Mouse (Mus musculus): Measurements from ENCODE around the gene Setd1a. TPM values are rescaled to one million over a fixed set of nuclear protein-coding genes. Genes with fewer than 3 reads are reported as not detected.
"Not testable (repeated sequence)": the region's sequence is repeated elsewhere in the genome, so short reads cannot be mapped to it uniquely, and the experiment has no call there.

Gene Setd1a
- 21.7 and 22.0 TPM in 2 replicates for polyA plus RNA-seq (2014; fragmentation: Nextera tagmentation; extraction: Ambion mirVana)

GRCm38 (mm10) chr7:127776426-127776825, at the start of gene Setd1a:
Gene Setd1a, plus strand, starts transcription at chr7:127776670.
- no peaks in the 10 kb centered on the region for H3K27me3 ChIP-seq (ENCODE audit: control insufficient read depth, insufficient read depth, low read length)
- peak within 1 kb of the TSS; percentile 89 for H3K4me3 ChIP-seq (ENCODE audit: low read depth, low read length)
- H3K4me1 ChIP-seq (ENCODE audit: control insufficient read depth, insufficient read depth, low read length): no peaks in the 10 kb centered on the region
- no peaks in the 10 kb centered on the region; the same call in 1 of the 2 replicates for H3K36me3 ChIP-seq (replicated peaks; ENCODE audit: control insufficient read depth, insufficient read depth, low read depth, low read length)
- no peaks in the 10 kb centered on the region for H3K9me3 ChIP-seq (replicated peaks; ENCODE audit: control insufficient read depth, low read length)
- ATAC-seq (replicated peaks; ENCODE audit: insufficient number of reproducible peaks, low FRiP score, low TSS enrichment, low read depth) (peak; percentile 30; the same call in 1 of the 2 replicates), DNase-seq (ENCODE audit: low spot score) (peak; percentile 90)
- H3K9ac ChIP-seq (replicated peaks; ENCODE audit: low read length): peak within 1 kb of the TSS; percentile 85
- H3K27ac ChIP-seq (replicated peaks; ENCODE audit: low read depth, low read length): peak within 1 kb of the TSS; percentile 91
- peak within 1 kb of the TSS; percentile 69 for H3K4me2 ChIP-seq (ENCODE audit: low read depth, low read length)
- WGBS: under 1% methylated on average over 23 of the region's 23 CpGs

DNA sequence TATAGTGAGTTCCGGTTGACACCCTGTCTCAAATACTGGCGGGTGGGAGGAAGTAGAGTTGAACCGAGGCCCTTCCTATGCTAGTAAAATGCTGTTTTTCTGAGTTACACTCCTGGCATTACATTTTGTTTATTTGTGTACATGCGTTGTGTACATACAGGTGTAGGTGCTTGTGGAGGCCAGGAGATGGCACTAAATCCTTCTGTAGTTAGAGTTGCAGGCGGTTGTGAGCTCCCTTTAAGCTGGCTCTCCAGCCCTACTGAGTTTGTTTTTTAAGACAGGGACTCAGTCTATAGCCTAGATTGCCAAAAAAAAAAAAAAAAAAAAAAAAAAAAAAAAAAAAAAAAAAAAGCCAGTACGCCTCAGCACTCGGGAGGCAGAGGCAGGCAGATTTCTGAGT, 48.6 kb upstream of the Setd1a start:
- WGBS: 87% methylated on average over 7 of the region's 7 CpGs
- Histone ChIP-seq H3K9me3 (replicated peaks; ENCODE audit: control insufficient read depth, low read length) (no peaks in the 10 kb centered on the region), H3K9ac (replicated peaks; ENCODE audit: low read length) (no peak overlapping the region), H3K4me2 (ENCODE audit: low read depth, low read length) (no peak overlapping the region), H3K4me1 (ENCODE audit: control insufficient read depth, insufficient read depth, low read length) (no peaks in the 10 kb centered on the region), H3K27me3 (ENCODE audit: control insufficient read depth, insufficient read depth, low read length) (no peaks in the 10 kb centered on the region), H3K4me3 (ENCODE audit: low read depth, low read length) (no peak overlapping the region), H3K27ac (replicated peaks; ENCODE audit: low read depth, low read length) (no peak overlapping the region), H3K36me3 (replicated peaks; ENCODE audit: control insufficient read depth, insufficient read depth, low read depth, low read length) (no peaks in the 10 kb centered on the region)
- no peak for DNase-seq (ENCODE audit: low spot score)
- no peak for ATAC-seq (replicated peaks; ENCODE audit: insufficient number of reproducible peaks, low FRiP score, low TSS enrichment, low read depth)

GRCm38 (mm10) chr7:127730170-127730569, 46.3 kb upstream of the Setd1a start:
- DNase-seq (ENCODE audit: low spot score): no peak
- no peaks in the 10 kb centered on the region for H3K27me3 ChIP-seq (ENCODE audit: control insufficient read depth, insufficient read depth, low read length)
- no peaks in the 10 kb centered on the region for H3K4me1 ChIP-seq (ENCODE audit: control insufficient read depth, insufficient read depth, low read length)
- H3K4me2 ChIP-seq (ENCODE audit: low read depth, low read length): no peak overlapping the region
- WGBS: 73% methylated on average over 4 of the region's 4 CpGs
- no peak for ATAC-seq (replicated peaks; ENCODE audit: insufficient number of reproducible peaks, low FRiP score, low TSS enrichment, low read depth)
- no peaks in the 10 kb centered on the region for H3K9me3 ChIP-seq (replicated peaks; ENCODE audit: control insufficient read depth, low read length)
- no peaks in the 10 kb centered on the region for H3K36me3 ChIP-seq (replicated peaks; ENCODE audit: control insufficient read depth, insufficient read depth, low read depth, low read length)
- no peak overlapping the region for H3K4me3 ChIP-seq (ENCODE audit: low read depth, low read length)
- no peak overlapping the region for H3K27ac ChIP-seq (replicated peaks; ENCODE audit: low read depth, low read length)
- H3K9ac ChIP-seq (replicated peaks; ENCODE audit: low read length): no peak overlapping the region

DNA sequence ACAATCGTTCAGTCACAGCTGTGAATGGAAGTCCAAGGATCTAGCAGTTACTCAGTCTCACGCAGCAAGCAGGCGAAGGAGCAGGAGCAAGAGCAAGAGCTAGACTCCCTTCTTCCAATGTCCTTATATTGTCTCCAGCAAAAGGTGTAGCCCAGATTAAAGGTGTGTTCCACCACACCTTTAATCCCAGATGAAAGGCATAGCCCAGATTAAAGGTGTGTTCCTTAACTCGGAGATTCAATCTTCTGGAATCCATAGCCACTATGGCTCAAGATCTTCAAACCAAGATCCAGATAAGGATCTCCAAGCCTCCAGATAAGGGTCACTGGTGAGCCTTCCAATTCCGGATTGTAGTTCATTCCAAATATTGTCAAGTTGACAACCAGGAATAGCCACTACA, 44.4 kb upstream of the Setd1a start, which contains the start of gene Ctf2:
Gene Ctf2 (minus strand): TSS at position 101 of the 400 bp plus-strand sequence.
- H3K4me3 ChIP-seq (ENCODE audit: low read depth, low read length); H3K9ac ChIP-seq (replicated peaks; ENCODE audit: low read length); H3K9me3 ChIP-seq (replicated peaks; ENCODE audit: control insufficient read depth, low read length); H3K27ac ChIP-seq (replicated peaks; ENCODE audit: low read depth, low read length); H3K27me3 ChIP-seq (ENCODE audit: control insufficient read depth, insufficient read depth, low read length); H3K4me1 ChIP-seq (ENCODE audit: control insufficient read depth, insufficient read depth, low read length); H3K4me2 ChIP-seq (ENCODE audit: low read depth, low read length); H3K36me3 ChIP-seq (replicated peaks; ENCODE audit: control insufficient read depth, insufficient read depth, low read depth, low read length); ATAC-seq (replicated peaks; ENCODE audit: insufficient number of reproducible peaks, low FRiP score, low TSS enrichment, low read depth); DNase-seq (ENCODE audit: low spot score): not testable (repeated sequence)
- no CpG with 5 or more reads among the region's 5 CpGs for WGBS

- DNase-seq (ENCODE audit: low spot score) (peak; percentile 87), ATAC-seq (replicated peaks; ENCODE audit: insufficient number of reproducible peaks, low FRiP score, low TSS enrichment, low read depth) (no peak)
- Histone ChIP-seq H3K27ac (replicated peaks; ENCODE audit: low read depth, low read length) (peak within 1 kb of the TSS; percentile 95), H3K27me3 (ENCODE audit: control insufficient read depth, insufficient read depth, low read length) (no peaks in the 10 kb centered on the region), H3K4me3 (ENCODE audit: low read depth, low read length) (peak within 1 kb of the TSS; percentile 88), H3K9ac (replicated peaks; ENCODE audit: low read length) (peak within 1 kb of the TSS; percentile 71), H3K4me1 (ENCODE audit: control insufficient read depth, insufficient read depth, low read length) (no peaks in the 10 kb centered on the region), H3K9me3 (replicated peaks; ENCODE audit: control insufficient read depth, low read length) (no peaks in the 10 kb centered on the region), H3K4me2 (ENCODE audit: low read depth, low read length) (peak within 1 kb of the TSS; percentile 55), H3K36me3 (replicated peaks; ENCODE audit: control insufficient read depth, insufficient read depth, low read depth, low read length) (peaks cover 3% of the 10 kb centered on the region)
- WGBS: under 1% methylated on average over 26 of the region's 26 CpGs
Observed at GRCm38 (mm10) chr7:127744366-127745045, 32.0 kb upstream of the Setd1a start, which contains the start of gene Fbxl19. Gene Fbxl19, plus strand, starts transcription at chr7:127744543.

DNA sequence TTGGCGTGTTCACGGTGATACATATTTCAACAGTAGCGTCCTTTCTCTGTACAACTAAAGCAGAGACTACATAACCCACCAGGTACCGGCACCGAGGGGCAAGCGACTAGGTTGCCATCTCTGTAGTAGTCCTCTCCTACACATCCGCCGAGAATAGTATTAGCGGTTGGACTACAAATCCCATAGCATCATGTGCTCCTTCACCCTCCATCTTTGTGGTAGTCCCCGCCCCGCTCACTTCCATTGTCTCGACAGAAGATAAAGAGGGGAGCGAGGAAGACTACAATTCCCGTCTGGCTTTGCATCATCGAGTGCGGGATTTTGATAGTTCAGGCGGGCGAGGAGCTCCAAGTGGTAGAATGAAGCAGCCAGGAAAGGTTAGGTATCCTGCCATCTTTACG, 31.2 kb upstream of the Setd1a start:
- no peaks in the 10 kb centered on the region for H3K4me1 ChIP-seq (ENCODE audit: control insufficient read depth, insufficient read depth, low read length)
- H3K4me3 ChIP-seq (ENCODE audit: low read depth, low read length): peak overlapping the region; percentile 88
- no peaks in the 10 kb centered on the region for H3K9me3 ChIP-seq (replicated peaks; ENCODE audit: control insufficient read depth, low read length)
- peak overlapping the region; percentile 95 for H3K27ac ChIP-seq (replicated peaks; ENCODE audit: low read depth, low read length)
- DNase-seq (ENCODE audit: low spot score): peak; percentile 98
- H3K27me3 ChIP-seq (ENCODE audit: control insufficient read depth, insufficient read depth, low read length): no peaks in the 10 kb centered on the region
- H3K9ac ChIP-seq (replicated peaks; ENCODE audit: low read length): peak overlapping the region; percentile 71
- peak overlapping the region; percentile 55 for H3K4me2 ChIP-seq (ENCODE audit: low read depth, low read length)
- 0% methylated on average over 19 of the region's 19 CpGs for WGBS
- H3K36me3 ChIP-seq (replicated peaks; ENCODE audit: control insufficient read depth, insufficient read depth, low read depth, low read length): peaks cover 7% of the 10 kb centered on the region
- peak; percentile 81 for ATAC-seq (replicated peaks; ENCODE audit: insufficient number of reproducible peaks, low FRiP score, low TSS enrichment, low read depth)

- Histone ChIP-seq H3K4me3 (ENCODE audit: low read depth, low read length) (peak overlapping the region; percentile 88), H3K9me3 (replicated peaks; ENCODE audit: control insufficient read depth, low read length) (no peaks in the 10 kb centered on the region), H3K9ac (replicated peaks; ENCODE audit: low read length) (peak overlapping the region; percentile 90), H3K4me2 (ENCODE audit: low read depth, low read length) (peak overlapping the region; percentile 59), H3K4me1 (ENCODE audit: control insufficient read depth, insufficient read depth, low read length) (no peaks in the 10 kb centered on the region), H3K27ac (replicated peaks; ENCODE audit: low read depth, low read length) (peak overlapping the region; percentile 95), H3K27me3 (ENCODE audit: control insufficient read depth, insufficient read depth, low read length) (no peaks in the 10 kb centered on the region), H3K36me3 (replicated peaks; ENCODE audit: control insufficient read depth, insufficient read depth, low read depth, low read length) (peaks cover 12% of the 10 kb centered on the region)
- ATAC-seq (replicated peaks; ENCODE audit: insufficient number of reproducible peaks, low FRiP score, low TSS enrichment, low read depth) (peak; percentile 76), DNase-seq (ENCODE audit: low spot score) (peak; percentile 99)
- WGBS: under 1% methylated on average over 37 of the region's 39 CpGs
Observed at GRCm38 (mm10) chr7:127745652-127746493, 30.6 kb upstream of the Setd1a start.

Measured in embryonic facial prominence, embryonic 11.5 days (tissue).